14 mouse cellular contexts compared by ENCODE assay signal in the genomic region with DNA sequence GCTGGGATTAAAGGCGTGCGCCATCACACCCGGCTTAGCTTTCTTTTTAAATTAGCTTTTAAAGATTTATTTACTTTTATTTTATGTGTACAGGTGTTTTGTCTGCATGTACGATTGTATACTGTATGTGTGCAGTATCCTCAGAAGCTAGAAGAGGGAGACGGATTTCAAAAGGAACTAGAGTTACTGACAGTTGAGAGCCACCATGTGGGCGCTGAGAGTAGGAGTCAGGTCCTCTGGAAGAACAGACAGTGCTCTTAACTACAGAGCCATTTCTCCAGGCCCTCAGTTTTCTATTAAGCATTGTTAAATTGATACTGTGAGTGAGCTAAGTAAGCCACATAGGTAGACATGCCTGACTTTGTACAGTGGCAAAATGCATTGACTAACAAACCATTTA.
"Had no signal": no experiment of that assay in that cellular context is flagged by ENCODE, and none has a peak within 500 bp of the region (broad histone marks: within the 10 kb centered on the region; RNA-seq: fewer than 3 reads in every experiment).

No protein-coding gene starts in this region.

- H3K4me3 ChIP-seq: limb, embryonic 10.5 days; liver, embryonic 15.5 days; neural tube, embryonic 13.5 days had no signal

- H3K36me3 ChIP-seq: limb, embryonic 10.5 days; liver, embryonic 15.5 days; neural tube, embryonic 13.5 days had no signal

- H3K4me2 ChIP-seq: liver, embryonic 11.5 days; liver, embryonic 15.5 days; neural tube, embryonic 13.5 days had no signal

- H3K27me3 ChIP-seq: liver, embryonic 15.5 days; neural tube, embryonic 13.5 days had no signal

- H3K9ac ChIP-seq: liver, embryonic 15.5 days; neural tube, embryonic 13.5 days had no signal

- DNase-seq: kidney, postnatal 36 days; lung, adult 2 months; lung, postnatal 36 days; midbrain, embryonic 14.5 days; retina, postnatal 1 day; right cerebral cortex, postnatal 4 days; spleen, adult 18-20 months; thymus, postnatal 36 days had no signal

- H3K27ac ChIP-seq: kidney, postnatal 0 days; liver, embryonic 15.5 days had no signal

- ATAC-seq: lung, postnatal 0 days had no signal

- H3K9me3 ChIP-seq: limb, embryonic 10.5 days; liver, embryonic 15.5 days; neural tube, embryonic 13.5 days had no signal
